13 mouse cellular contexts compared by ENCODE assay signal in the genomic region with DNA sequence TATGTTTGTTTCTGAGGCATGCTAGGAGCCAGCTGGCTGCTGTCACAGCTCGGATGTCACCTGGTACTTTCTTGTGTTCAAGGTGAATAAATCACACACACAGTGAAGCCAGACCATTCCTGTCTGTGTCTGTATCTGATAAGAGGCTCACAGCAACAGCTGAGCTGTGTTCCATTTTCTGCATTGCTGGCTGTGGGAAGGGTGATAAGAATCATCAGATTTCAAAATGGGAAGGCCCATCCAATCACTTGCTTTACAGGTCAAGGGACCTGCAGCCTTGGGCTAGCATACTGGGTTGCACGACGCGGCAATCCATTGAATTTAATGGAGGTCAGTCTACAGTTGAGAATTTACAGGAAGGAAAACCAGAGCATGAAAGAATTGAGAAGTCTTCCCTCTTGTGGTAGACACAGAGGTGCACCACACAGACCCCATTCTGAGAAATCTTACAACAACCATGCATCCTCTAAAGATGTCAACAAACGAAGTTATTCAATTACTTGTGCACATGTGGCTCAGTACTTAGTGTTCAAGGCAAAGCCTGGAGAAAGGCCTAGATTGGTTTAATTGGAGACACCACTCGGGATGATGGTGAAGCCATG.
DNase-seq lines count a peak whose midpoint lies in the region; ATAC-seq and TF ChIP-seq lines count a peak whose summit lies in the region.
"Had no signal": no experiment of that assay in that cellular context is flagged by ENCODE, and none has a peak within 500 bp of the region (broad histone marks: within the 10 kb centered on the region; RNA-seq: fewer than 3 reads in every experiment).

No protein-coding gene starts in this region.

- no peak overlapping the region for H3K4me3 ChIP-seq in midbrain, postnatal 0 days (ENCODE audit: low read depth, low read length)
- no peak overlapping the region for H3K4me3 ChIP-seq in midbrain, embryonic 16.5 days (ENCODE audit: low read depth, low read length)
- H3K4me3 ChIP-seq in stomach, postnatal 0 days (ENCODE audit: low read depth, low read length) = no peak overlapping the region
- H3K4me3 ChIP-seq: midbrain, embryonic 15.5 days; neural tube, embryonic 15.5 days had no signal

- peak; percentile 72 for DNase-seq in adrenal gland, adult 8-10 months
- DNase-seq in adrenal gland, postnatal 4 days (ENCODE audit: low spot score in 2 of 2) = no peak
- peak; percentile 35 for DNase-seq in kidney, adult 11 months
- DNase-seq in kidney, postnatal 10 days = no peak
- no peak for DNase-seq in midbrain, postnatal 0 days (ENCODE audit: low spot score)
- DNase-seq in stomach, postnatal 0 days (ENCODE audit: low spot score) = no peak
- DNase-seq in neural tube, embryonic 10.5 days (ENCODE audit: extremely low spot score, low spot score) = no peak
- DNase-seq: cerebellum, adult 18-20 months; heart, postnatal 10 days; spleen, adult 18-20 months had no signal

- no peak overlapping the region for H3K27ac ChIP-seq in midbrain, postnatal 0 days (ENCODE audit: low read depth, low read length)
- H3K27ac ChIP-seq in midbrain, embryonic 16.5 days (ENCODE audit: low read length) = no peak overlapping the region
- no peak overlapping the region for H3K27ac ChIP-seq in stomach, postnatal 0 days (replicated peaks)
- H3K27ac ChIP-seq: midbrain, embryonic 15.5 days; neural tube, embryonic 15.5 days had no signal

- H3K36me3 ChIP-seq in midbrain, postnatal 0 days (ENCODE audit: insufficient read depth, low read length) = no peaks in the 10 kb centered on the region
- H3K36me3 ChIP-seq in midbrain, embryonic 16.5 days (ENCODE audit: control insufficient read depth, insufficient read depth, low read length) = no peaks in the 10 kb centered on the region
- no peaks in the 10 kb centered on the region for H3K36me3 ChIP-seq in stomach, postnatal 0 days (ENCODE audit: control insufficient read depth, insufficient read depth, low read length)
- H3K36me3 ChIP-seq: midbrain, embryonic 15.5 days; neural tube, embryonic 15.5 days had no signal

- TF ChIP-seq CTCF in midbrain, postnatal 0 days (IDR thresholded peaks at IDR 0.05) = peak; percentile 65
- TF ChIP-seq CTCF in stomach, postnatal 0 days (IDR thresholded peaks at IDR 0.05; ENCODE audit: low read depth) = peak; percentile 66

- no peaks in the 10 kb centered on the region for H3K27me3 ChIP-seq in midbrain, postnatal 0 days (ENCODE audit: insufficient read depth, low read length)
- H3K27me3 ChIP-seq in midbrain, embryonic 16.5 days (ENCODE audit: control insufficient read depth, insufficient read depth, low read depth, low read length) = no peaks in the 10 kb centered on the region
- H3K27me3 ChIP-seq in stomach, postnatal 0 days (ENCODE audit: control insufficient read depth, insufficient read depth, low read length) = no peaks in the 10 kb centered on the region
- H3K27me3 ChIP-seq: midbrain, embryonic 15.5 days; neural tube, embryonic 15.5 days had no signal

- ATAC-seq in midbrain, postnatal 0 days (ENCODE audit: low FRiP score) = no peak
- ATAC-seq in midbrain, embryonic 16.5 days = no peak
- ATAC-seq in stomach, postnatal 0 days (ENCODE audit: low FRiP score, low TSS enrichment) = no peak
- ATAC-seq: midbrain, embryonic 15.5 days had no signal

- no peaks in the 10 kb centered on the region for H3K4me1 ChIP-seq in midbrain, postnatal 0 days (ENCODE audit: insufficient read depth, low read length)
- H3K4me1 ChIP-seq in midbrain, embryonic 16.5 days (ENCODE audit: control insufficient read depth, insufficient read depth, low read length) = no peaks in the 10 kb centered on the region
- no peaks in the 10 kb centered on the region for H3K4me1 ChIP-seq in stomach, postnatal 0 days (replicated peaks; ENCODE audit: control insufficient read depth, insufficient read depth)
- H3K4me1 ChIP-seq: midbrain, embryonic 15.5 days; neural tube, embryonic 15.5 days had no signal

- H3K4me2 ChIP-seq in midbrain, postnatal 0 days (ENCODE audit: low read depth, low read length, poor library complexity, severe bottlenecking) = no peak overlapping the region
- no peak overlapping the region for H3K4me2 ChIP-seq in midbrain, embryonic 16.5 days (ENCODE audit: low read length)
- H3K4me2 ChIP-seq in stomach, postnatal 0 days (replicated peaks; ENCODE audit: low read depth) = no peak overlapping the region
- H3K4me2 ChIP-seq: midbrain, embryonic 15.5 days; neural tube, embryonic 15.5 days had no signal

- no peak for TF ChIP-seq EP300 in stomach, postnatal 0 days (optimal IDR thresholded peaks at IDR 0.05)

- WGBS in midbrain, postnatal 0 days = 83% methylated on average over 6 of the region's 6 CpGs
- WGBS in midbrain, embryonic 16.5 days = 82% methylated on average over 6 of the region's 6 CpGs
- WGBS in stomach, postnatal 0 days = 68% methylated on average over 6 of the region's 6 CpGs

- no peaks in the 10 kb centered on the region for H3K9me3 ChIP-seq in midbrain, postnatal 0 days (ENCODE audit: low read length)
- H3K9me3 ChIP-seq in midbrain, embryonic 16.5 days (replicated peaks; ENCODE audit: control insufficient read depth, low read length, poor library complexity, severe bottlenecking) = no peaks in the 10 kb centered on the region
- H3K9me3 ChIP-seq in stomach, postnatal 0 days (ENCODE audit: control insufficient read depth, low read length) = no peaks in the 10 kb centered on the region
- H3K9me3 ChIP-seq: midbrain, embryonic 15.5 days; neural tube, embryonic 15.5 days had no signal

- no peak overlapping the region for H3K9ac ChIP-seq in midbrain, postnatal 0 days (replicated peaks; ENCODE audit: low read length, poor library complexity, severe bottlenecking)
- H3K9ac ChIP-seq in midbrain, embryonic 16.5 days (ENCODE audit: low read depth, low read length) = no peak overlapping the region
- H3K9ac ChIP-seq in stomach, postnatal 0 days (ENCODE audit: low read length) = no peak overlapping the region
- H3K9ac ChIP-seq: midbrain, embryonic 15.5 days; neural tube, embryonic 15.5 days had no signal

Comparison
In these comparisons a context has a peak if more than half of its experiments do, and no peak if none do; other contexts are left out.
1. DNase-seq: peak in adrenal gland, adult 8-10 months (single experiment) and kidney, adult 11 months (single experiment); none in adrenal gland, postnatal 4 days (0 of 2), kidney, postnatal 10 days (single experiment), midbrain, postnatal 0 days (single experiment), stomach, postnatal 0 days (single experiment) and neural tube, embryonic 10.5 days (single experiment).